Mouse (Mus musculus) G1E (cell line): ENCODE data around the gene Bbs5.

Source experiments
- CTCF ChIP-seq: IDR thresholded peaks from 2 replicates; pipeline ENCODE4 v1.5.1; 2012; ENCODE audit warnings: low read depth, low read length, inconsistent platforms, mixed read lengths
- GATA1 ChIP-seq: IDR thresholded peaks from 2 replicates; pipeline ENCODE4 v1.6.1; 2012; ENCODE audit warnings: borderline replicate concordance, low read length, inconsistent platforms, mixed read lengths
- POLR2AphosphoS5 ChIP-seq: IDR thresholded peaks from 2 replicates; pipeline ENCODE4 v1.6.1; 2012; ENCODE audit warnings: low read depth, low read length, inconsistent platforms; ENCODE audit not compliant: insufficient replicate concordance
- TAL1 ChIP-seq: conservative IDR thresholded peaks from 2 replicates; pipeline ENCODE4 v1.6.1; 2012; ENCODE audit warnings: low read depth, low read length, inconsistent platforms, mixed read lengths

- no peak for TF ChIP-seq CTCF
- no peak for TF ChIP-seq GATA1
- TF ChIP-seq POLR2AphosphoS5, result no peak
- TF ChIP-seq TAL1, result no peak
Observed at GRCm38 (mm10) chr2:69659326-69659725, 12.4 kb downstream of the Bbs5 start.
